ENCODE assay signal across 34 mouse cellular contexts in genomic region chr3:103779183-103779582, GRCm38 (mm10). TPM values are rescaled to one million over a fixed set of nuclear protein-coding genes. Genes with fewer than 3 reads are reported as not detected.
DNase-seq lines count a peak whose midpoint lies in the region; ATAC-seq and TF ChIP-seq lines count a peak whose summit lies in the region.
"Had no signal": no experiment of that assay in that cellular context is flagged by ENCODE, and none has a peak within 500 bp of the region (broad histone marks: within the 10 kb centered on the region; RNA-seq: fewer than 3 reads in every experiment).

No protein-coding gene starts in this region.

- WGBS in heart, embryonic 16.5 days, result 77% methylated on average over 7 of the region's 7 CpGs
- 88% methylated on average over 7 of the region's 7 CpGs for WGBS in heart, embryonic 10.5 days
- WGBS in hindbrain, postnatal 0 days, result 70% methylated on average over 7 of the region's 7 CpGs
- 82% methylated on average over 7 of the region's 7 CpGs for WGBS in midbrain, postnatal 0 days

- TF ChIP-seq CTCF in hindbrain, postnatal 0 days (IDR thresholded peaks at IDR 0.05; ENCODE audit: low read depth), result no peak
- TF ChIP-seq CTCF in midbrain, postnatal 0 days (IDR thresholded peaks at IDR 0.05), result no peak

- no peak overlapping the region for H3K9ac ChIP-seq in heart, embryonic 16.5 days (ENCODE audit: low read length)
- H3K9ac ChIP-seq in hindbrain, postnatal 0 days (replicated peaks; ENCODE audit: low read length), result no peak overlapping the region
- no peak overlapping the region for H3K9ac ChIP-seq in midbrain, postnatal 0 days (replicated peaks; ENCODE audit: low read length, poor library complexity, severe bottlenecking)
- H3K9ac ChIP-seq: forebrain, embryonic 13.5 days; limb, embryonic 13.5 days; liver, embryonic 15.5 days; midbrain, embryonic 13.5 days; neural tube, embryonic 12.5 days had no signal

- no peak for ATAC-seq in heart, embryonic 16.5 days (replicated peaks; ENCODE audit: extremely low read depth, insufficient read depth, low FRiP score)
- ATAC-seq in megakaryocyte progenitor cell, adult 5-6 weeks (replicated peaks; ENCODE audit: poor library complexity), result peak; percentile 55
- no peak for ATAC-seq in hindbrain, postnatal 0 days
- no peak for ATAC-seq in midbrain, postnatal 0 days (ENCODE audit: low FRiP score)
- ATAC-seq: CD4-positive, CD25-positive, alpha-beta regulatory T cell, adult 4 months; forebrain, embryonic 13.5 days; hindbrain, embryonic 16.5 days; intestine, embryonic 16.5 days; midbrain, embryonic 13.5 days had no signal

- 0 out of 2 replicates have a peak overlapping the region, but pooled peaks have one; percentile 5 for H3K27ac ChIP-seq in heart, embryonic 16.5 days (ENCODE audit: low read length)
- no peak overlapping the region for H3K27ac ChIP-seq in heart, embryonic 10.5 days
- H3K27ac ChIP-seq in hindbrain, postnatal 0 days, result no peak overlapping the region
- H3K27ac ChIP-seq in midbrain, postnatal 0 days (ENCODE audit: low read depth, low read length), result no peak overlapping the region
- H3K27ac ChIP-seq: forebrain, embryonic 13.5 days; limb, embryonic 13.5 days; liver, embryonic 15.5 days; midbrain, embryonic 13.5 days; neural tube, embryonic 12.5 days had no signal

- H3K9me3 ChIP-seq in heart, embryonic 16.5 days (replicated peaks; ENCODE audit: control insufficient read depth, low read length), result no peaks in the 10 kb centered on the region
- H3K9me3 ChIP-seq in heart, embryonic 10.5 days, result no peaks in the 10 kb centered on the region
- H3K9me3 ChIP-seq in hindbrain, postnatal 0 days (ENCODE audit: low read length), result no peaks in the 10 kb centered on the region
- no peaks in the 10 kb centered on the region for H3K9me3 ChIP-seq in midbrain, postnatal 0 days (ENCODE audit: low read length)
- H3K9me3 ChIP-seq: forebrain, embryonic 13.5 days; limb, embryonic 13.5 days; liver, embryonic 15.5 days; midbrain, embryonic 13.5 days; neural tube, embryonic 12.5 days had no signal

- peaks cover 14% of the 10 kb centered on the region for H3K4me1 ChIP-seq in heart, embryonic 16.5 days (ENCODE audit: control insufficient read depth, insufficient read depth, low read length)
- H3K4me1 ChIP-seq in heart, embryonic 10.5 days, result peaks cover 14% of the 10 kb centered on the region
- H3K4me1 ChIP-seq in hindbrain, postnatal 0 days (ENCODE audit: insufficient read depth, low read length), result no peaks in the 10 kb centered on the region
- H3K4me1 ChIP-seq in midbrain, postnatal 0 days (ENCODE audit: insufficient read depth, low read length), result no peaks in the 10 kb centered on the region
- H3K4me1 ChIP-seq: midbrain, embryonic 13.5 days; neural tube, embryonic 12.5 days had no signal

- no peaks in the 10 kb centered on the region for H3K27me3 ChIP-seq in heart, embryonic 16.5 days (ENCODE audit: control insufficient read depth, insufficient read depth, low read length)
- no peaks in the 10 kb centered on the region for H3K27me3 ChIP-seq in heart, embryonic 10.5 days (ENCODE audit: insufficient read depth, poor library complexity, severe bottlenecking)
- H3K27me3 ChIP-seq in hindbrain, postnatal 0 days (ENCODE audit: insufficient read depth, low read length), result no peaks in the 10 kb centered on the region
- no peaks in the 10 kb centered on the region for H3K27me3 ChIP-seq in midbrain, postnatal 0 days (ENCODE audit: insufficient read depth, low read length)
- H3K27me3 ChIP-seq: forebrain, embryonic 13.5 days; limb, embryonic 13.5 days; liver, embryonic 15.5 days; midbrain, embryonic 13.5 days; neural tube, embryonic 12.5 days had no signal

- H3K4me3 ChIP-seq in heart, embryonic 16.5 days (ENCODE audit: low read length), result no peak overlapping the region
- no peak overlapping the region for H3K4me3 ChIP-seq in heart, embryonic 10.5 days
- no peak overlapping the region for H3K4me3 ChIP-seq in hindbrain, postnatal 0 days (ENCODE audit: low read length)
- H3K4me3 ChIP-seq in midbrain, postnatal 0 days (ENCODE audit: low read depth, low read length), result no peak overlapping the region
- H3K4me3 ChIP-seq: forebrain, embryonic 13.5 days; limb, embryonic 13.5 days; liver, embryonic 15.5 days; midbrain, embryonic 13.5 days; neural tube, embryonic 12.5 days had no signal

- no peak overlapping the region for H3K4me2 ChIP-seq in heart, embryonic 16.5 days (ENCODE audit: low read depth, low read length)
- H3K4me2 ChIP-seq in hindbrain, postnatal 0 days (ENCODE audit: low read depth, low read length), result no peak overlapping the region
- no peak overlapping the region for H3K4me2 ChIP-seq in midbrain, postnatal 0 days (ENCODE audit: low read depth, low read length, poor library complexity, severe bottlenecking)
- H3K4me2 ChIP-seq: forebrain, embryonic 13.5 days; limb, embryonic 13.5 days; liver, embryonic 15.5 days; midbrain, embryonic 13.5 days; neural tube, embryonic 12.5 days had no signal

- no peak for DNase-seq in heart, embryonic 10.5 days (ENCODE audit: low spot score)
- peak; percentile 38 for DNase-seq in thymus, postnatal 14 days
- no peak for DNase-seq in thymus, postnatal 4 days
- DNase-seq in hindbrain, postnatal 0 days (ENCODE audit: low spot score), result no peak
- no peak for DNase-seq in midbrain, postnatal 0 days (ENCODE audit: low spot score)
- DNase-seq: adrenal gland, adult 2 months; cerebellum, adult 2 months; cerebellum, postnatal 25 days; embryo, embryonic 11 days; heart, postnatal 4 days; kidney, postnatal 25 days; retina, postnatal 1 day; right cerebral cortex, postnatal 25 days; spleen, adult 18-20 months had no signal

- H3K36me3 ChIP-seq in heart, embryonic 16.5 days (ENCODE audit: control insufficient read depth, insufficient read depth), result peaks cover 8% of the 10 kb centered on the region
- peaks cover 21% of the 10 kb centered on the region for H3K36me3 ChIP-seq in heart, embryonic 10.5 days
- H3K36me3 ChIP-seq in hindbrain, postnatal 0 days (ENCODE audit: insufficient read depth, low read length), result 0 out of 2 replicates have a peak, but pooled peaks cover 3% of the 10 kb centered on the region
- no peaks in the 10 kb centered on the region; the same call in 1 of the 2 replicates for H3K36me3 ChIP-seq in midbrain, postnatal 0 days (ENCODE audit: insufficient read depth, low read length)

RNA-seq across cellular contexts. Expression of gene Hipk1, which starts 12.2 kb away (rescaled TPM):
- polyA plus RNA-seq in heart, embryonic 16.5 days (2015; fragmentation: Nextera tagmentation; extraction: Ambion mirVana), result 10.8 and 11.6 TPM in 2 replicates
- polyA plus RNA-seq in heart, embryonic 10.5 days (2016; fragmentation: Nextera tagmentation; extraction: Ambion mirVana), result 8.2 and 9.5 TPM in 2 replicates
- total RNA-seq in megakaryocyte progenitor cell, adult 5-6 weeks (2015), result 141 and 146 TPM in 2 replicates
- total RNA-seq in megakaryocyte progenitor cell, adult 5-6 weeks (2017), result 68.5 and 76.9 TPM in 2 replicates
- total RNA-seq in hindbrain, postnatal 0 days (2014; rRNA removed), result 52.6 and 59.3 TPM in 2 replicates
- polyA plus RNA-seq in hindbrain, postnatal 0 days (2015; fragmentation: Nextera tagmentation; extraction: Ambion mirVana), result 8.1 and 8.4 TPM in 2 replicates
- total RNA-seq in midbrain, postnatal 0 days (2014; rRNA removed), result 59.8 and 77.2 TPM in 2 replicates
- 7.2 and 7.7 TPM in 2 replicates for polyA plus RNA-seq in midbrain, postnatal 0 days (2015; fragmentation: Nextera tagmentation; extraction: Ambion mirVana)

RNA-seq across cellular contexts. Expression of gene Dclre1b, which starts 30.1 kb away (rescaled TPM):
- 17.1 and 18.7 TPM in 2 replicates for polyA plus RNA-seq in heart, embryonic 16.5 days (2015; fragmentation: Nextera tagmentation; extraction: Ambion mirVana)
- 25.7 and 25.8 TPM in 2 replicates for polyA plus RNA-seq in heart, embryonic 10.5 days (2016; fragmentation: Nextera tagmentation; extraction: Ambion mirVana)
- 21.4 and 23.9 TPM in 2 replicates for total RNA-seq in megakaryocyte progenitor cell, adult 5-6 weeks (2015)
- total RNA-seq in megakaryocyte progenitor cell, adult 5-6 weeks (2017), result 15.4 and 18.5 TPM in 2 replicates
- total RNA-seq in hindbrain, postnatal 0 days (2014; rRNA removed), result 3.0 and 7.9 TPM in 2 replicates
- 15.4 and 19.1 TPM in 2 replicates for polyA plus RNA-seq in hindbrain, postnatal 0 days (2015; fragmentation: Nextera tagmentation; extraction: Ambion mirVana)
- 4.3 and 6.9 TPM in 2 replicates for total RNA-seq in midbrain, postnatal 0 days (2014; rRNA removed)
- polyA plus RNA-seq in midbrain, postnatal 0 days (2015; fragmentation: Nextera tagmentation; extraction: Ambion mirVana), result 16.2 and 17.5 TPM in 2 replicates

RNA-seq across cellular contexts. Expression of gene Ap4b1, which starts 30.1 kb away (rescaled TPM):
- 16.2 and 17.2 TPM in 2 replicates for polyA plus RNA-seq in heart, embryonic 16.5 days (2015; fragmentation: Nextera tagmentation; extraction: Ambion mirVana)
- 20.3 and 20.8 TPM in 2 replicates for polyA plus RNA-seq in heart, embryonic 10.5 days (2016; fragmentation: Nextera tagmentation; extraction: Ambion mirVana)
- total RNA-seq in megakaryocyte progenitor cell, adult 5-6 weeks (2015), result 17.5 and 18.1 TPM in 2 replicates
- 17.9 and 20.7 TPM in 2 replicates for total RNA-seq in megakaryocyte progenitor cell, adult 5-6 weeks (2017)
- 16.1 and 25.8 TPM in 2 replicates for total RNA-seq in hindbrain, postnatal 0 days (2014; rRNA removed)
- 16.4 and 20.1 TPM in 2 replicates for polyA plus RNA-seq in hindbrain, postnatal 0 days (2015; fragmentation: Nextera tagmentation; extraction: Ambion mirVana)
- total RNA-seq in midbrain, postnatal 0 days (2014; rRNA removed), result 27.9 and 28.2 TPM in 2 replicates
- polyA plus RNA-seq in midbrain, postnatal 0 days (2015; fragmentation: Nextera tagmentation; extraction: Ambion mirVana), result 16.2 and 18.2 TPM in 2 replicates

RNA-seq across cellular contexts. Expression of gene Gm43064, which starts 30.2 kb away (rescaled TPM):
- polyA plus RNA-seq in heart, embryonic 16.5 days (2015; fragmentation: Nextera tagmentation; extraction: Ambion mirVana), result 0.30 and 0.32 TPM in 2 replicates
- not detected in 2 replicates for polyA plus RNA-seq in heart, embryonic 10.5 days (2016; fragmentation: Nextera tagmentation; extraction: Ambion mirVana)
- 0.64 TPM in 1 of 2 replicates, not detected in the other for total RNA-seq in megakaryocyte progenitor cell, adult 5-6 weeks (2015)
- total RNA-seq in megakaryocyte progenitor cell, adult 5-6 weeks (2017), result not detected in 2 replicates
- 1.1 and 1.9 TPM in 2 replicates for total RNA-seq in hindbrain, postnatal 0 days (2014; rRNA removed)
- polyA plus RNA-seq in hindbrain, postnatal 0 days (2015; fragmentation: Nextera tagmentation; extraction: Ambion mirVana), result 0.24 TPM in 1 of 2 replicates, not detected in the other
- total RNA-seq in midbrain, postnatal 0 days (2014; rRNA removed), result 0.47 and 3.2 TPM in 2 replicates
- 0.09 and 0.35 TPM in 2 replicates for polyA plus RNA-seq in midbrain, postnatal 0 days (2015; fragmentation: Nextera tagmentation; extraction: Ambion mirVana)
- polyA plus RNA-seq: adrenal gland, adult 2 months; forebrain, embryonic 13.5 days; midbrain, embryonic 13.5 days had no signal

RNA-seq across cellular contexts. Expression of gene Gm10964, which starts 40.0 kb away (rescaled TPM):
- not detected in 2 replicates for polyA plus RNA-seq in heart, embryonic 16.5 days (2015; fragmentation: Nextera tagmentation; extraction: Ambion mirVana)
- polyA plus RNA-seq in heart, embryonic 10.5 days (2016; fragmentation: Nextera tagmentation; extraction: Ambion mirVana), result not detected in 2 replicates
- not detected in 2 replicates for total RNA-seq in megakaryocyte progenitor cell, adult 5-6 weeks (2015)
- not detected in 2 replicates for total RNA-seq in megakaryocyte progenitor cell, adult 5-6 weeks (2017)
- total RNA-seq in hindbrain, postnatal 0 days (2014; rRNA removed), result not detected in 2 replicates
- not detected in 2 replicates for polyA plus RNA-seq in hindbrain, postnatal 0 days (2015; fragmentation: Nextera tagmentation; extraction: Ambion mirVana)
- not detected in 2 replicates for total RNA-seq in midbrain, postnatal 0 days (2014; rRNA removed)
- polyA plus RNA-seq in midbrain, postnatal 0 days (2015; fragmentation: Nextera tagmentation; extraction: Ambion mirVana), result not detected in 2 replicates
- total RNA-seq: adrenal gland, adult 2 months; ES-E14; gastrocnemius, adult 8-10 months; heart, postnatal 4 days; layer of hippocampus, adult 8-10 months; left cerebral cortex, postnatal 25 days had no signal
- polyA plus RNA-seq: adrenal gland, adult 2 months; CD4-positive, CD25-positive, alpha-beta regulatory T cell, adult 4 months; cerebellum, adult 2 months; embryonic facial prominence, embryonic 14.5 days; forebrain, embryonic 13.5 days; gonadal fat pad, adult 2 months; heart, embryonic 14.5 days; hindbrain, embryonic 16.5 days; intestine, embryonic 16.5 days; kidney, embryonic 14.5 days; limb, embryonic 13.5 days; liver, embryonic 15.5 days; lung, embryonic 16.5 days; midbrain, embryonic 13.5 days; neural tube, embryonic 12.5 days; testis, adult 2 months had no signal
